Mouse (Mus musculus) liver, embryonic 13.5 days (tissue): ENCODE results near the gene Casp9. TPM values are rescaled to one million over a fixed set of nuclear protein-coding genes. Genes with fewer than 3 reads are reported as not detected.
A peak's percentile ranks its signal among the peaks of the same experiment; 100 is the strongest.

ENCODE experiments used
- ATAC-seq: fragments of 200-750 bp; cut with Nextera tagmentation; 2 replicates; pipeline ENCODE4 v1.8.0; 2017; ENCODE audit warnings: low read depth, mild to moderate bottlenecking, moderate number of reproducible peaks, moderate library complexity
- DNase-seq: peaks from one replicate; pipeline ENCODE4 v3.0.0; 2022
- H3K27ac ChIP-seq: fragments of 300-500 bp; sonication (generic); 2 replicates; pipeline ENCODE4 v1.5.1; 2015; ENCODE audit warnings: moderate library complexity, mild to moderate bottlenecking, inconsistent platforms
- H3K27me3 ChIP-seq: fragments of 300-500 bp; sonication (generic); 2 replicates; pipeline ENCODE4 v1.6.1; 2015; ENCODE audit warnings: mild to moderate bottlenecking, inconsistent platforms
- H3K36me3 ChIP-seq: fragments of 300-500 bp; sonication (generic); 2 replicates; pipeline ENCODE4 v1.6.1; 2015; ENCODE audit warnings: mild to moderate bottlenecking, inconsistent platforms
- H3K4me1 ChIP-seq: fragments of 300-500 bp; sonication (generic); replicated peaks from 2 replicates; pipeline ENCODE4 v1.6.1; 2015; ENCODE audit warnings: inconsistent platforms
- H3K4me2 ChIP-seq: fragments of 300-500 bp; sonication (generic); 2 replicates; pipeline ENCODE4 v1.6.1; 2015; ENCODE audit warnings: inconsistent platforms, mild to moderate bottlenecking, moderate library complexity
- H3K4me3 ChIP-seq: fragments of 300-500 bp; sonication (generic); replicated peaks from 2 replicates; pipeline ENCODE4 v1.5.1; 2015; ENCODE audit warnings: mild to moderate bottlenecking, inconsistent platforms
- H3K9ac ChIP-seq: fragments of 300-500 bp; sonication (generic); 2 replicates; pipeline ENCODE4 v1.6.1; 2015; ENCODE audit warnings: mild to moderate bottlenecking, inconsistent platforms
- H3K9me3 ChIP-seq: fragments of 300-500 bp; sonication (generic); replicated peaks from 2 replicates; pipeline ENCODE4 v1.6.1; 2016; ENCODE audit warnings: inconsistent platforms
- WGBS: fragments of 180-500 bp; shearing (Covaris S2); methylation state at CpG from one replicate; pipeline ENCODE4 v1.1.7; 2015; ENCODE audit not compliant: insufficient replicate concordance; 5-methylcytosine and 5-hydroxymethylcytosine counted together
- polyA plus RNA-seq: library from polyadenylated mRNA; unstranded; fragments of >200 nt; fragmentation: Nextera tagmentation; extraction: Ambion mirVana; gene quantifications from 2 replicates; pipeline ENCODE4 v1.2.1, GENCODE M21; 2015

The Casp9 gene
- polyA plus RNA-seq, 1 experiment from 2014 or later: 9.1 TPM

DNA sequence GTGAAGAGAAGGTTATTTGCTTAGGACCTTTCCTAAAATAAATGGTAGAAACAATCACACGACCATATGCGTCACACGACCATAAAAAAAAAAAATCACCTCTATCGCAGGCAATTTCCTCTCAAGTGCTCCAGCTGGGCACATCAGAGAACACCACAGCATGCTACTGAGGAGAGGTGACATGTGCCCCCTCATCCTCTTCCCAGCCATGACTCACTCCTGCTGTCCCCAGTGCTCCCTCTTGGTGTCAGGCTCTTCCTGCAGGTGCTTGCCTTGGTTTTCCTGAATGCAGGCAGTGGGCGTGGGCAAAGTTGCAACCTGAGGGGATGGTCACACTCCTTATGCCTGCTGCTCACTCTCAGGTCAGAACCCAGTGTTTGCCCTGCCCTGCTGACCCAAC, 8.6 kb upstream of the Casp9 start:
- peaks cover 11% of the 10 kb centered on the region for H3K4me1 ChIP-seq
- no peak for ATAC-seq

DNA sequence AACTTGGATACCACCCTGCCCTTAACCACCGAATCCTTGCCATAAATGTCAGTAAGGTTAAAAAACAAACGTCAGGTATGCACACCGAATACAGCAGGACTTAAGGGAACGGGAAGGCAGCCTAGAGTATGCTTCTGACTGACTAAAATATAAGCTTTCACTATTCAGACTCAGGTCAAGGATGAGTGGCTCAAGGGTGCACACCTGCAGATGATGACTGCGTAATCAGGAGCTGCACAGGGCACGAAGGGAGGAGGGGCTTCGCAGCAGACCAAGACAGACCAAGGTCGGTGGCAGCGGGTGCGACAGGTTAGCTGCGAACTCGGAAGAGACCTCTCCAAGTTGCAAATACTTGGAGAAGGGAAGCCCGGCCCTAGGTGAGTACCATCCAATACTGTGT, 7.3 kb upstream of the Casp9 start:
- H3K27ac ChIP-seq: no peak overlapping the region
- no peak for ATAC-seq
- H3K9me3 ChIP-seq: no peaks in the 10 kb centered on the region
- H3K4me3 ChIP-seq: no peak overlapping the region
- DNase-seq: no peak
- WGBS: 87% methylated on average over 13 of the region's 13 CpGs
- H3K36me3 ChIP-seq: peaks cover 72% of the 10 kb centered on the region
- no peaks in the 10 kb centered on the region for H3K27me3 ChIP-seq
- 0 out of 2 replicates have a peak overlapping the region, but pooled peaks have one; percentile 6 for H3K9ac ChIP-seq
- no peak overlapping the region for H3K4me2 ChIP-seq
- peaks cover 18% of the 10 kb centered on the region for H3K4me1 ChIP-seq

More for the DNA sequence above, 8.6 kb upstream of the Casp9 start:
- H3K4me2 ChIP-seq: no peak overlapping the region
- no peaks in the 10 kb centered on the region for H3K9me3 ChIP-seq
- no peak for DNase-seq
- WGBS: 84% methylated on average over 5 of the region's 5 CpGs
- H3K4me3 ChIP-seq: no peak overlapping the region
- no peak overlapping the region for H3K9ac ChIP-seq
- H3K27ac ChIP-seq: no peak overlapping the region
- no peaks in the 10 kb centered on the region for H3K27me3 ChIP-seq
- peaks cover 85% of the 10 kb centered on the region for H3K36me3 ChIP-seq

DNA sequence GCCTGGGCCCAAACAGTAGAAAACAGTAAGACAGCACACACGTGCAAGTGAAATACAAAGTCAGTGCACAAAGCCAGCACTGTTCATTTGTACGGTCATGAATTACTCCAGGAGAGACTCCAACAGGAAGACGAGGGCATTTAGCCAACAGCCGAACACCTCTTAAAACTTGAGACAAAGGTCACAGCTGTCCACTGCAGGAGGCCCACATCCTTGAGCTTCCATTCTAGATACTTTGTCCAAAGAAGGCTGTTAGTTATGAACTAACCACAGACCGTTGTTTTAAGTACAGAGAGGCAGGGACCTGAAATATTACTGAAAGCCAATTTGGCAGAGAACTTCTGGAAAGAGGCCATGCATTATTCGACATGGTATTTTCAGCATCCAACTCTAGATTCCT, 6.4 kb upstream of the Casp9 start:
- Histone ChIP-seq H3K9ac (no peak overlapping the region), H3K4me2 (no peak overlapping the region), H3K27me3 (no peaks in the 10 kb centered on the region), H3K36me3 (peaks cover 63% of the 10 kb centered on the region), H3K4me1 (peaks cover 27% of the 10 kb centered on the region), H3K9me3 (no peaks in the 10 kb centered on the region), H3K4me3 (no peak overlapping the region), H3K27ac (no peak overlapping the region)
- ATAC-seq (no peak), DNase-seq (no peak)
- 86% methylated on average over 6 of the region's 6 CpGs for WGBS

DNA sequence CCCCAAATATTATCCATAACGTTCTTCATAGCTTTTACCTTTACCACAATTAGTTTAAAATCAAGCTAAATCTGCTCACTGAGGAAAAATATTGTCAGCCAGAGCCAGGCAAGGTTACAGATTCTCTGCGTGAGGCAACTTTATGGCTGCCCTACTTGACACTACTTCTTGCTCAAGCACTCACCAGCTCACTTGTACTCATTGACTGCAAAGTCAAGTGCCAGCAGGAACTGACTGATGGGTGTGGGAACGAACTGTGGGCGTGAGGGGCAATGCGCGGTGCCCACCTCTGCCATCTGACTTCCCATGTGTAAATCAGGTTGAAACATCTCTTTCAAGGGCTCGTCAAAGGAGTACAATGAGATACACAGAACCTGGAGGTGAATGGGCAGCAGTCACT, 6.0 kb upstream of the Casp9 start:
- DNase-seq (no peak), ATAC-seq (no peak)
- Histone ChIP-seq H3K4me1 (peaks cover 31% of the 10 kb centered on the region), H3K9me3 (no peaks in the 10 kb centered on the region), H3K4me3 (no peak overlapping the region), H3K27me3 (no peaks in the 10 kb centered on the region), H3K4me2 (no peak overlapping the region), H3K36me3 (peaks cover 59% of the 10 kb centered on the region), H3K27ac (no peak overlapping the region), H3K9ac (no peak overlapping the region)
- 83% methylated on average over 7 of the region's 7 CpGs for WGBS

DNA sequence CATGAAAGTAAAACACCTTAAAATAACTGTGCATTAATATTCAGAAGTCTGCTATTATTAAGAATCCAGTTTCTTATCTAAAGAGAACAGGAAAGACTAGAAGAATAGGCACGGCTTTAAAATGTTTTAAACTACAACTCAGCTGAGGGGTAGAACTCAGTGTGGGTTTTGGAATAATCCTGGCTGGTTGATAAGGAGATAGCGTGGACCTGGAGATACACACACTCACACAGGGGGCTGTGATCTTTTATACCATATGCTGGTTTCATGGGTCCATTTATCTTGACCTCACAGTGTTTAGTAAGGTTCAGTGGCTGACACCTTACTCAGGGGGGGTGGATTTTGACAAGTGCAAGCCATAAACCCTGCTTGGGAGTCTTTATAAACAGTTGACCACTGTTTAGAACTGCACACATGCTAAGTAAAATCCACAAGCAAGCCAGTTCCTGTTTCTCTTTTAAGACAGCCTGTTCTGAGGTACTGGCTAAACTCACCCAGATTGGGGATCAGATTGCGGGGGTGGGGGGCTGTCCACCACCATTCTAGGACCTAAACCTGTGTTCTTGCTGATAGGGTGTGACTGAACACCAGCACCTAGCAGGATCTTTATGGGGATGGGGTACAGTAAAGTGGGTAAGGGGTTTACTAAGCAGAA, 3.7 kb upstream of the Casp9 start:
- 10% methylated on average over 3 of the region's 3 CpGs for WGBS
- peak; percentile 29 for DNase-seq
- no peak for ATAC-seq
- Histone ChIP-seq H3K27me3 (no peaks in the 10 kb centered on the region), H3K36me3 (peaks cover 37% of the 10 kb centered on the region), H3K9me3 (no peaks in the 10 kb centered on the region), H3K9ac (peak overlapping the region; percentile 99), H3K4me3 (peak overlapping the region; percentile 98), H3K4me1 (peaks cover 42% of the 10 kb centered on the region), H3K4me2 (peak overlapping the region; percentile 93), H3K27ac (peak overlapping the region; percentile 98)

DNA sequence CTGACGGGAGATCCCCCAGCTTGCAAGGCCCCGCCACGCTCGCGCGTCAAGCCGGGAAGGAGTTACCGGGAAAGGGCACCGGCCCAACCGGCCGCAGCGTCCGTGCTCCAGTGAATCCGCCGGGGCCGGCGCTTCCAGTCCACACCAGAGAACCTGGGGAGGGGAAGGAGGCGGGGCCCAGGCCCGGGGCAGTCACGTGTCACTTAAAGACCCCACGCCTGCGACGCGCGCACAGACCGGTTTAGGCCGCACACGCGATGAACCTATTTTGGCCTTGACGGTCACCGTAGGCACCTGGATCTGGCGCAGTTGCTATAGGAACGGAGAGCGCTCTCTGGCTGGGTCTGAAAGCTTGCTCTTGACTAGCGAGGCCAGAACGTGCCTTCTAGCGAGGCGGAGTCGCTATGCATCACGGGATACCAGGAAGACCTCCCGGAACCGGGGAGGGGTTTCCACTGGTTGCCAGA, 2.9 kb upstream of the Casp9 start, which contains the start of gene Dnajc16:
TSS of gene Dnajc16 (minus strand) at position 408 of the 467 bp plus-strand sequence.
- Histone ChIP-seq H3K36me3 (peaks cover 28% of the 10 kb centered on the region), H3K9ac (peak within 1 kb of the TSS; percentile 99), H3K27me3 (no peaks in the 10 kb centered on the region), H3K27ac (peak within 1 kb of the TSS; percentile 98), H3K4me1 (peaks cover 51% of the 10 kb centered on the region), H3K4me2 (peak within 1 kb of the TSS; percentile 93), H3K9me3 (no peaks in the 10 kb centered on the region), H3K4me3 (peak within 1 kb of the TSS; percentile 98)
- under 1% methylated on average over 42 of the region's 42 CpGs for WGBS
- DNase-seq: peak; percentile 96
- peak; percentile 73 for ATAC-seq

DNA sequence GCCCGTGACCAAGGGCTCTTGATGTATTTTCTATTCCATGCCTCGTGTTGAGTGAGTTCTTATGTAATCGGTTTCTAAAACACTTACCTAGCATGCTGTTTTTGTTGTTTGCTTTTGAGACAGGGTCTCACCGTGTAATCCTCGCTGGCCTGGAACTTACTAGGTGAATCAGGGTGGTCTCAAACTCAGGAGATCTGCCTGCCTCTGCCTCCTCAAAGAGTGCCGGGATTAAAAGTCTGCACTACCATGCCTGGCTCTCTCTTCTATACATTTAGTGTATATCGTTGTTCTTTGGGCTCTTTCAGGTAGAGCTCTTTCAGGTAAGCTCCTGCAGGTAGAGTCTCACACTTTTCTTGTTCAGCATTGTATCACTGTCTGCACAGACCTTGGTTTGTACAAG, 1.9 kb upstream of the Casp9 start:
- H3K4me2 ChIP-seq: peak overlapping the region; percentile 93
- peaks cover 25% of the 10 kb centered on the region for H3K36me3 ChIP-seq
- DNase-seq (no peak), ATAC-seq (no peak)
- H3K9ac ChIP-seq: no peak overlapping the region
- no peaks in the 10 kb centered on the region for H3K27me3 ChIP-seq
- 79% methylated on average over 7 of the region's 7 CpGs for WGBS
- no peaks in the 10 kb centered on the region for H3K9me3 ChIP-seq
- H3K27ac ChIP-seq: peak overlapping the region; percentile 98
- H3K4me1 ChIP-seq: peaks cover 59% of the 10 kb centered on the region
- H3K4me3 ChIP-seq: peak overlapping the region; percentile 98

DNA sequence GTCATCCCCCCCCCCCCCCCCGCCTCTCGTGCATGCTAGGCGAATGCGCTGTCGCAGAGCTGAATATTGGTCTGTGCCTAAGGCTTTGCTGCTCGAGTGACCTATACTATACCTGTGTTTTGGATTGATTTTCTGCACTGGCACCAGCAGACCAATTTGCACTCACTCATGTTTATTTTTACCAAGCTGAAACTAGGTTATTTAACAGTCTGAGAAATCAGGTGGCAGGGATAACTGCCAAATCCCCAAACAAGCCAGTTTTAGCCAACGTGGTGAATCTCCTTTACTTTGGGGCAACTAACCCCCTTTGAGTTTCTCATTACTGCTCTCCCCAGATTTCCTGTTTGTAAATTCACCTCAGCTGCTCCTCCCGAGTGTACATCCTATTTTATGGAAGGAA, 1.5 kb upstream of the Casp9 start:
- H3K9ac ChIP-seq: no peak overlapping the region
- no peak for ATAC-seq
- H3K4me1 ChIP-seq: peaks cover 62% of the 10 kb centered on the region
- H3K36me3 ChIP-seq: peaks cover 25% of the 10 kb centered on the region
- 79% methylated on average over 8 of the region's 8 CpGs for WGBS
- DNase-seq: no peak
- H3K4me2 ChIP-seq: 0 out of 2 replicates have a peak overlapping the region, but pooled peaks have one; percentile 93
- no peak overlapping the region for H3K4me3 ChIP-seq
- H3K27ac ChIP-seq: peak overlapping the region; percentile 98
- no peaks in the 10 kb centered on the region for H3K9me3 ChIP-seq
- no peaks in the 10 kb centered on the region for H3K27me3 ChIP-seq

DNA sequence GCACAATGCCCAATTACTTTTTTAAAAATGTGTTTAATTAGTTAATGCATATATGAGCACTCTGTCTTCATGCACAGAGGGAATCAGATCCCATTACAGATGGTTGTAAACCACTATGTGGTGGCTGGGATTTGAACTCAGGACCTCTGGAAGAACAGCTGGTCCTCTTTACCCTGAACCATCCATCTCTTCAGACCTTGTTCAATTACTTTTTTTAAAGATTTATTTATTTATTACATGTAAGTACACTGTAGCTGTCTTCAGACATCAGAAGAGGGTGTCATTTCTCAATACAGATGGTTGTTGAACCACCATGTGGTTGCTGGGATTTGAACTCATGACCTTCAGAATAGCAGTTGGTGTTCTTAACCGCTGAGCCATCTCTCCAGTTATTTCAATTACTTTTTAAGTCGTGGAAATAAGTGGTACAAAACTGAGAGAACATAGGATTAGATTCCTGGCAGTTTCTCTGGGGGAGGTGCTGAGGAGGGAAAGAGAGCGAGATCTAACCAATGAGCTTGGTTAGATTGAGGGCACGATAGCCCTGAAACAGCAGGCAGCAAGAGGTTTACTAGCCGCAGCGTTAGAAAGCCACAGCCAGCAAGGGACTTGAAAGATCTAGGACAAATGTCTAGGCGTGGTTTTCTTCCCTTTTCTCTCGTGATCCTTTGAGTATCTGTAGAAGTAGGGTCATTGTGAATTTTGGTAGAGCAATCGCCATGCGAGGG, 694 bp upstream of the Casp9 start:
- Histone ChIP-seq H3K4me1 (peaks cover 62% of the 10 kb centered on the region), H3K36me3 (peaks cover 27% of the 10 kb centered on the region), H3K27me3 (no peaks in the 10 kb centered on the region), H3K9me3 (no peaks in the 10 kb centered on the region), H3K9ac (peak overlapping the region; percentile 66), H3K4me2 (peak overlapping the region; percentile 74), H3K27ac (peak overlapping the region; percentile 98), H3K4me3 (peak overlapping the region; percentile 79)
- DNase-seq (no peak), ATAC-seq (peak; percentile 13; the same call in 1 of the 2 replicates)
- WGBS: 6% methylated on average over 10 of the region's 10 CpGs

DNA sequence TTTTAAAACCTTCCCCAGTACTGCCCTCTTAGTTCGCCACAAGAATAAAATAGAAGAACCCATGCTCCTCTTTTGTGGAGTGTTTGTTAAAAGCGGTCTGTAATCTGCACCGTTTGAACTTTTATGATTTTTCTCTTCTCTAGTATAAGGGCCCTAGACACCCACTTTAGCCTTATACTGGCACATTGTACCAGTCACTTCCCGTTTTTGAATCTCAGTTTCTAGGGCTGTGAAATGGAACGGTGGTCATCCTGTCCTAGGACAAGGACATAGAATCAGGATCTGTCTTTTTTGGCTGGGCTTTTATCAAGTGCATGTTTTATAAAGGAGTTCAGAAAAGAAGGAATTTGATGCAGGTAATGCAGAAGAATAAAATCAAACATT, 732 bp downstream of the Casp9 start:
- H3K4me1 ChIP-seq: peaks cover 58% of the 10 kb centered on the region
- no peaks in the 10 kb centered on the region for H3K27me3 ChIP-seq
- H3K4me2 ChIP-seq: peak overlapping the region; percentile 74
- peak overlapping the region; percentile 98 for H3K27ac ChIP-seq
- H3K9me3 ChIP-seq: no peaks in the 10 kb centered on the region
- WGBS: 5% methylated on average over 5 of the region's 5 CpGs
- peak overlapping the region; percentile 81 for H3K9ac ChIP-seq
- peak overlapping the region; percentile 79 for H3K4me3 ChIP-seq
- peaks cover 29% of the 10 kb centered on the region for H3K36me3 ChIP-seq
- DNase-seq (no peak), ATAC-seq (no peak)

DNA sequence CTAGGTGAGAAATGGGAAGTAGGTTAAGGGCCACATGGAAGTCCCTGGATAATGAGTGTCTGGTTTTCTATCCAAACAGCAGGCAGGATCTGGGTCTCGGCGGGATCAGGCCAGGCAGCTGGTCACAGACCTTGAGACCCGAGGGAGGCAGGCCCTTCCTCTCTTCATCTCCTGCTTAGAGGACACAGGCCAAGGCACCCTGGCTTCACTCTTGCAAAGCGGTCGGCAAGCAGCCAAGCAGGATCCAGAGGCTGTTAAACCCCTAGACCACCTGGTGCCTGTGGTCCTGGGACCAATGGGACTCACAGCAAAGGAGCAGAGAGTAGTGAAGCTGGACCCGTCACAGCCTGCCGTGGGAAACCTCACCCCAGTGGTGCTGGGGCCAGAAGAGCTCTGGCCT, 2.9 kb downstream of the Casp9 start:
- no peak for DNase-seq
- Histone ChIP-seq H3K4me1 (peaks cover 42% of the 10 kb centered on the region), H3K36me3 (peaks cover 29% of the 10 kb centered on the region), H3K27me3 (no peaks in the 10 kb centered on the region), H3K4me2 (no peak overlapping the region), H3K9me3 (no peaks in the 10 kb centered on the region), H3K27ac (no peak overlapping the region), H3K9ac (peak overlapping the region; percentile 26; the same call in 1 of the 2 replicates), H3K4me3 (no peak overlapping the region)
- no peak for ATAC-seq
- 82% methylated on average over 7 of the region's 7 CpGs for WGBS
